Mouse (Mus musculus): ENCODE results near the gene Prl3d2.
"Not testable (repeated sequence)": the region's sequence is repeated elsewhere in the genome, so short reads cannot be mapped to it uniquely, and the experiment has no call there.

Prl3d2 gene

GRCm38 (mm10) chr13:27121398-27121797 lies at the start of gene Prl3d2:
Gene Prl3d2 (plus strand): TSS chr13:27121698.
- ATAC-seq (ENCODE audit: low TSS enrichment) = not testable (repeated sequence)

DNA sequence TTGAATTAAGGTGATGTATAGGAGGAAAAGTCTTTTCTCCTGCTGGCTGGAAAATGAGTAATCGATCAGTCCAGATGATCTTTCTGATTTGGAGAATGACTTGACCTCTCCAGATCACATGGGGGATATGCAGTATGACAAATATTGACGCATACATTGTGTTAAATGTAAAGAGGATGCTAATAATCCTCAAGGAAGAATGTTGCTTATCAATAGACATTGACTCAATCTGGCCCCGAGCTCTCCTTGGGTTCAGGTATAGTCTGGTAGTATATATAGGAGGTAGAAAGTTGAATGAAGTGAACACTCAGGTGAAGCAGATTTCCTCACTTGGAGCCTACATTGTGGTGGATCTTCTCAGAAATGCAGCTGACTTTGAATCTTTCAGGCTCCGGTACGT lies 27.6 kb upstream of the Prl3d2 start, which contains the start of gene Prl3d1:
TSS of gene Prl3d1 (plus strand) at position 301 of the 400 bp plus-strand sequence.
- ATAC-seq (ENCODE audit: low TSS enrichment) = not testable (repeated sequence)

GRCm38 (mm10) chr13:27148264-27148663 lies 26.8 kb downstream of the Prl3d2 start:
- ATAC-seq (ENCODE audit: low TSS enrichment) = no peak

- not testable (repeated sequence) for ATAC-seq (ENCODE audit: low TSS enrichment)
Observed at GRCm38 (mm10) chr13:27156490-27156889, 35.0 kb downstream of the Prl3d2 start, which contains the start of gene Prl3d3. Gene Prl3d3 (plus strand): TSS chr13:27156790.
